Mouse (Mus musculus) hindbrain, embryonic 16.5 days (tissue): ENCODE results near the gene Ecsit. TPM values are rescaled to one million over a fixed set of nuclear protein-coding genes. Genes with fewer than 3 reads are reported as not detected.
A peak's percentile ranks its signal among the peaks of the same experiment; 100 is the strongest.

Experiments used
- ATAC-seq: fragments of 200-750 bp; cut with Nextera tagmentation; 2 replicates; pipeline ENCODE4 v1.8.0; 2017; ENCODE audit warnings: moderate TSS enrichment, moderate library complexity
- H3K27ac ChIP-seq: fragments of 300-500 bp; sonication (generic); 2 replicates; pipeline ENCODE4 v1.5.1; 2014; ENCODE audit warnings: low read depth, mild to moderate bottlenecking, control low read depth, low read length, moderate library complexity
- H3K27me3 ChIP-seq: fragments of 300-500 bp; sonication (generic); replicated peaks from 2 replicates; pipeline ENCODE4 v1.6.1; 2014; ENCODE audit warnings: low read length; ENCODE audit not compliant: control insufficient read depth, insufficient read depth
- H3K36me3 ChIP-seq: fragments of 300-500 bp; sonication (generic); 2 replicates; pipeline ENCODE4 v1.6.1; 2014; ENCODE audit warnings: mild to moderate bottlenecking, low read length, moderate library complexity, mixed read lengths; ENCODE audit not compliant: control insufficient read depth, insufficient read depth
- H3K4me1 ChIP-seq: fragments of 300-500 bp; sonication (generic); 2 replicates; pipeline ENCODE4 v1.6.1; 2014; ENCODE audit warnings: low read depth, low read length; ENCODE audit not compliant: control insufficient read depth, insufficient read depth
- H3K4me2 ChIP-seq: fragments of 300-500 bp; sonication (generic); 2 replicates; pipeline ENCODE4 v1.6.1; 2014; ENCODE audit warnings: mild to moderate bottlenecking, low read length, control low read depth, moderate library complexity
- H3K4me3 ChIP-seq: fragments of 300-500 bp; sonication (generic); 2 replicates; pipeline ENCODE4 v1.5.1; 2014; ENCODE audit warnings: mild to moderate bottlenecking, low read length, control low read depth, moderate library complexity
- H3K9ac ChIP-seq: fragments of 300-500 bp; sonication (generic); 2 replicates; pipeline ENCODE4 v1.6.1; 2014; ENCODE audit warnings: low read depth, mild to moderate bottlenecking, control low read depth, low read length, moderate library complexity
- H3K9me3 ChIP-seq: fragments of 300-500 bp; sonication (generic); 2 replicates; pipeline ENCODE4 v1.6.1; 2014; ENCODE audit warnings: mild to moderate bottlenecking, low read length, moderate library complexity; ENCODE audit not compliant: control insufficient read depth
- WGBS: fragments of 180-500 bp; shearing (Covaris S2); extraction: QIAGEN DNeasy Blood & Tissue Kit; methylation state at CpG from one replicate; pipeline ENCODE4 v1.1.7; 2014; 5-methylcytosine and 5-hydroxymethylcytosine counted together
- polyA plus RNA-seq: library from polyadenylated mRNA; unstranded; fragments of >200 nt; fragmentation: Nextera tagmentation; extraction: Ambion mirVana; gene quantifications from 2 replicates; pipeline ENCODE4 v1.2.1, GENCODE M21; 2015

The Ecsit gene
- polyA plus RNA-seq, 1 experiment from 2014 or later = 62.3 TPM

- no peaks in the 10 kb centered on the region for H3K27me3 ChIP-seq
These were observed 28.2 kb downstream of the Ecsit start for GRCm38 (mm10) chr9:22057031-22057517.

GRCm38 (mm10) chr9:22056303-22056910, 28.8 kb downstream of the Ecsit start:
- Histone ChIP-seq H3K4me3 (no peak overlapping the region), H3K27ac (no peak overlapping the region)

More at GRCm38 (mm10) chr9:22057031-22057517, 28.2 kb downstream of the Ecsit start:
- no peaks in the 10 kb centered on the region for H3K9me3 ChIP-seq
- no peak overlapping the region for H3K4me3 ChIP-seq
- peaks cover 9% of the 10 kb centered on the region for H3K4me1 ChIP-seq
- no peak overlapping the region for H3K4me2 ChIP-seq
- H3K9ac ChIP-seq = no peak overlapping the region
- H3K36me3 ChIP-seq = peaks cover 4% of the 10 kb centered on the region; the same call in 1 of the 2 replicates
- no peak for ATAC-seq
- H3K27ac ChIP-seq = no peak overlapping the region
- WGBS = 92% methylated on average over 9 of the region's 9 CpGs

GRCm38 (mm10) chr9:22055713-22056112, 29.5 kb downstream of the Ecsit start:
- no peak overlapping the region for H3K27ac ChIP-seq
- H3K27me3 ChIP-seq = no peaks in the 10 kb centered on the region
- H3K36me3 ChIP-seq = peaks cover 4% of the 10 kb centered on the region; the same call in 1 of the 2 replicates
- H3K4me1 ChIP-seq = peaks cover 10% of the 10 kb centered on the region
- no peaks in the 10 kb centered on the region for H3K9me3 ChIP-seq
- no peak overlapping the region for H3K4me2 ChIP-seq
- H3K9ac ChIP-seq = no peak overlapping the region
- 36% methylated on average over 29 of the region's 29 CpGs for WGBS
- no peak for ATAC-seq
- H3K4me3 ChIP-seq = no peak overlapping the region

More at GRCm38 (mm10) chr9:22056303-22056910, 28.8 kb downstream of the Ecsit start:
- H3K9me3 ChIP-seq = no peaks in the 10 kb centered on the region
- H3K9ac ChIP-seq = no peak overlapping the region
- H3K27me3 ChIP-seq = no peaks in the 10 kb centered on the region
- peaks cover 4% of the 10 kb centered on the region; the same call in 1 of the 2 replicates for H3K36me3 ChIP-seq
- no peak overlapping the region for H3K4me2 ChIP-seq
- ATAC-seq = no peak
- WGBS = 84% methylated on average over 9 of the region's 9 CpGs
- peaks cover 10% of the 10 kb centered on the region for H3K4me1 ChIP-seq

GRCm38 (mm10) chr9:22054411-22055076, 30.7 kb downstream of the Ecsit start:
- H3K4me3 ChIP-seq = peak overlapping the region; percentile 34
- H3K27ac ChIP-seq = no peak overlapping the region
- peaks cover 4% of the 10 kb centered on the region; the same call in 1 of the 2 replicates for H3K36me3 ChIP-seq
- peak overlapping the region; percentile 39 for H3K9ac ChIP-seq
- H3K27me3 ChIP-seq = no peaks in the 10 kb centered on the region
- no peaks in the 10 kb centered on the region for H3K9me3 ChIP-seq
- under 1% methylated on average over 32 of the region's 32 CpGs for WGBS
- peak; percentile 35 for ATAC-seq
- peak overlapping the region; percentile 61 for H3K4me2 ChIP-seq
- peaks cover 12% of the 10 kb centered on the region for H3K4me1 ChIP-seq

GRCm38 (mm10) chr9:22053657-22054056, 31.6 kb downstream of the Ecsit start:
- H3K9me3 ChIP-seq = no peaks in the 10 kb centered on the region
- H3K4me2 ChIP-seq = no peak overlapping the region
- H3K4me1 ChIP-seq = peaks cover 20% of the 10 kb centered on the region
- no peak for ATAC-seq
- WGBS = 41% methylated on average over 7 of the region's 7 CpGs
- no peak overlapping the region for H3K4me3 ChIP-seq
- H3K27me3 ChIP-seq = no peaks in the 10 kb centered on the region
- no peak overlapping the region for H3K27ac ChIP-seq
- H3K36me3 ChIP-seq = peaks cover 4% of the 10 kb centered on the region; the same call in 1 of the 2 replicates
- H3K9ac ChIP-seq = no peak overlapping the region

DNA sequence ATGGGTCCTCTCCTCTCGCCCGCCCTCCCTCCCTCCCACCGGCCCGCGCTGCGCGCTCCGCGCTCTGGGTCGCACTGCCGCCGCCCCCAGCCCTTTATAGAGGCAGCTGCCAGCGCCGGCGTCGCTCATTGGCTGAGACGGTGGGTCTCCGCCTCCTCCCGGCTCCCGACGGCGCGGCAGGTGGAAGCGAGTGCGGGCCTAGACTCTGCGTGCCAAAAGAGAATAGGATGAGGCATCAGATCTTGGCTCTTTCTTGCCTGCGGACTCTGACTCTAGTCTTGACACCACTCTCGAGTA, 33.3 kb downstream of the Ecsit start, which contains the start of gene Elavl3:
Gene Elavl3 (minus strand): TSS at position 66 of the 297 bp plus-strand sequence.
- H3K9me3 ChIP-seq = no peaks in the 10 kb centered on the region
- peaks cover 36% of the 10 kb centered on the region for H3K4me1 ChIP-seq
- no peaks in the 10 kb centered on the region for H3K27me3 ChIP-seq
- H3K9ac ChIP-seq = peak within 1 kb of the TSS; percentile 89
- peak within 1 kb of the TSS; percentile 80 for H3K4me2 ChIP-seq
- peak within 1 kb of the TSS; percentile 95 for H3K27ac ChIP-seq
- no peaks in the 10 kb centered on the region for H3K36me3 ChIP-seq
- H3K4me3 ChIP-seq = peak within 1 kb of the TSS; percentile 82
- ATAC-seq = peak; percentile 68
- WGBS = 1% methylated on average over 28 of the region's 28 CpGs

GRCm38 (mm10) chr9:22051161-22051957, 33.9 kb downstream of the Ecsit start:
- peaks cover 39% of the 10 kb centered on the region for H3K4me1 ChIP-seq
- no peaks in the 10 kb centered on the region for H3K27me3 ChIP-seq
- ATAC-seq = peak; percentile 10
- H3K36me3 ChIP-seq = no peaks in the 10 kb centered on the region
- peak overlapping the region; percentile 82 for H3K4me3 ChIP-seq
- H3K27ac ChIP-seq = peak overlapping the region; percentile 95
- H3K4me2 ChIP-seq = peak overlapping the region; percentile 80
- under 1% methylated on average over 52 of the region's 67 CpGs for WGBS
- H3K9me3 ChIP-seq = no peaks in the 10 kb centered on the region
- peak overlapping the region; percentile 89 for H3K9ac ChIP-seq

DNA sequence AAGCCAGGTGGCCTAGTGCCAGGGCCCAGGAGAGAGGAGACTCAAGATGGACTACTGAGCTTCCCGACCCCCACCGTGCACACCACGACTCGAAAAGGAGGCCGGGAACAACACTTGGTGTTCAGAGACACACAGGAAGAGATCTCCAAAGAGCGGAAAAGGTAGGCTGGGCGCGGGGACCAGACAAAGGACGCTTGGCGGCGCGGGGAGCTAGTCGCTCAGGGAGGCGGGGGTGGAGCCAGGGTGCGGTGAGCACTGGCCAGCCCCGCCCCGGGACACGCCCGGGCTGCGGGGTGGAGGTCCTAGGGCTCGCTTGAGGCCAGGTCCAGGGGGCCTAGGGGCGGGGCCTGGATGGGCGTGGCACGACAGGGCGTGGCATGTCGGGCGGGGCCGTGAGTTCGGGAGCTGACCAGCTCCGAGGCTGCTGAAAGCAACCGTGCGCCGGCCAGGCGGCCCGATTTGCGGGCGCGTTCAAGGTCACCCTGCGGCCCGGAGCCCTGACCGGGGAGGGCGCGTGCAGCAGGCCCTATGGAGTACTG, 34.8 kb downstream of the Ecsit start:
- Histone ChIP-seq H3K27me3 (no peaks in the 10 kb centered on the region), H3K4me1 (peaks cover 39% of the 10 kb centered on the region), H3K36me3 (no peaks in the 10 kb centered on the region), H3K4me3 (peak overlapping the region; percentile 82), H3K9me3 (no peaks in the 10 kb centered on the region), H3K4me2 (peak overlapping the region; percentile 80), H3K27ac (peak overlapping the region; percentile 95), H3K9ac (peak overlapping the region; percentile 89)
- ATAC-seq = peak; percentile 14
- WGBS = under 1% methylated on average over 26 of the region's 43 CpGs
